Mouse (Mus musculus) ovary, postnatal 36 days (tissue): ENCODE data around the gene Mmp21.

Experiments used
- DNase-seq: peaks from one replicate; pipeline ENCODE4 v3.0.0; 2022; ENCODE audit warnings: low spot score, mixed read lengths

The Mmp21 gene

DNA sequence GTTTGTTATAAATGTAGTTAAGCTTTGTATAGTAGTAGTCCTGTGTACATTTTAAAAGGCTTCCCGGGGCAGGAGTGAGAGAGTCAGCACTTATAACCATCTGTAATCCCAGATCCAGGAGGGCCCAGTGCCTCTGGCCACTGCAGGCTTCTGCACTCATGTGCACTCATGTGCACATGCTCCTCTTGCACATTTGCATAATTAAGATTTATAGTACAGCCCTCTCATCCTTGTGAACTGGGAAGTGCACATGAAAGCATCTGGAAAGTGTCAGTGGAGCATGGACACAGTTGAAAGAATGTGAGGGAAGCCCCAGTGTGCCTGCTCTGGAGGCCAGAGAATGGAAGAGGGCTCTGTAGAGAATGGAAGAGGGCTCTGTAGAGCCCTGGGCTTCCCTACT, 17.4 kb downstream of the Mmp21 start:
- no peak for DNase-seq

DNA sequence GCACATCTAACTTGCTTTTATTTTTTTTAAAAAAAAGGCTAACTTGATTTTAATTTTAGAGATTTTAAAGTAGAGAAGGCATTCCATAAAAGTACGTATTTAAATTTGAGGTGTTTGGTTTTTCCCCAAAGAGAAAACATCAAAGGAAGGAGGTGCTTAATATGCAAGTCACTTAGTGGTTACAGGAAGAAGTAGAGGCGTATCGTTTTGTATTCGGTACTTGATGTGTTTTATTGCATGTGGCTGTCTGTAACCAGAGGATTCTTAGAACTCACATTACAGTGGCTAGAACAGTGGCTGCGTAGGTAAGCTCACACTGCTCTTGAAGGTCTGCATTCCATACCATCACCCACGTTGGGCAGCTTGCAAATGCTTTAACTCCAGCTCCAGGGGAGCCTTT, 34.1 kb downstream of the Mmp21 start:
- DNase-seq, result no peak

DNA sequence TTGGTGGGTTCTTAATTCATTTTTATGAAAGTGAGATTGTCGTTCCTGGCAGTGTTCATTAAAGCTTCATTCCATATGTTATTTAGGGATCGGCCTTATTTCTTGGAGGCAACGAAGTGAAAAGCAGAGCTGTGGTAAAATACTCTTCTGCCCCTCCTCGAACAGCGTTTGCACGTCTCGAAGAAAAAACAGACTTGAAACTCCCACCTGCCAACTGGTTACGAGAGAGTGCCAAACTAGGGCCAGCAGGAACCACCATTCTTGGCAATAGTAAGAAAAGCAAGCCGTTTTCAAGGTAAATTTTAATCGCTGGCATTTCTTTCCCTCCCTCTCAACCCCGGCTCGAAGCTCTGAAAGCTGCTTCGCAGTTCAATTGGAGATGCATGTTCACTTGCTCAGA, 41.0 kb downstream of the Mmp21 start:
- no peak for DNase-seq

DNA sequence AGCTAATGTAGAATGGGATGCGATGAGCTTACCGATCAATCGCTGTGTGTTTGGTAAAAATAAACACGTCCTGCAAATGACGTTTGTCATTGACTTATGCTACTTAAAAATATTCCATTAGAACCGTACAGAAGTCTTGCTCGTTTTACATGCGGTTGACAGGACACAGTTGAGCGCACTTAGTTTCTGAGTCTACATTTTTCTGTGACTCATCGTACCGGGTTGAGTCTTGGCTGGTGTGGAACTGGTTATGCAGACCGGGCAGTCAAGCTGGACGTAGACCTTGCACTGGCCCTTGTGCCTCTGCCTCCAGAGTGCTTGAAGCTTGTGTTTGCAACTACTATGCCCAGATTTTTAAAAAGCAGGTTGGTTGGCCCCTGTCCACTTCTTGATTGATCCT, 41.6 kb downstream of the Mmp21 start:
- no peak for DNase-seq

DNA sequence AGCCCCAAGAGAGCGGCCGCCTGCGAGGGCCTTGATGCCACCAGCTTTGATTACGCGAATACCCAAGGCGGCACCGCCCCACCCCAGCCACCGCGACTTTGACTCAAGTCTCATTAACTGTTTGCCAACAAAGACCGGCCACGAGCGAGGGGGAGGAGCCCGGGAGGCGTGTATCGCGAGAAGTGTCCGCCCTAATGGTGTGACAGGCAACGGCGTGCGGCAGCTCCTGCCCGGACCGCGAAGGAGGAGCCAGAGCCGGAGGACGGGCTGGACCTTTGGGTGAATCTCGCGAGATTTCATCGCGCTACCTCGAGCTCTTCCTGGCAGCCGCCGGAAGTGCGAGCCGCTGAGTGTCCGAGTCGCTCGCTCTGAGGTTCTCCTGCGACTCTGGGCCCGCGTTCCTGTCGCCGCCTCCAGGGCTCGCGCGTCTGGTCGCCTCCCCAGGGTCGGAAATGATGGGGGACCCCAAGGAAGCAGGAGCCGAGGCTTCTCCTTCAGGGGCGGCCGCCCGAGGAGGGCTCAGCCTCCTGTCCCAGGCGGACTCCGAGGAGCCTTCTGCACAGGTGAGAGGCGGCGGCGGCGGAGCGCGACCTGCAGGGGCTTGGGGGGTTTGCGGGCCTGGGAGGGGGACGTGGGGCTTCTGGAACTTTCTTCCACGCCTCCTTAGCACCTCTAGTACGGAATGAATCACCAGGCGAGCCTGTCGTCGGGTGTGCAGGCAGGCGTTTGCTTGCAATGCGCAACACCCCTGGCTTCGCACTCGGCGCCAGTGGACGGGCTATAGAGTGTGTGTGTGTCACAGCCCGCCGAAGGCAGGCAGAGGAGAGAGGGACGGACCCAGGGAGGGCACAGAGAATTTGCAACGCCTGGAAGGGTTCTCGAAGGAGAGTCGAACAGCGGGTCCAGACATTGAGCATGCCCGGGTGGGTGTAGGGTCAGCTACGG, 42.2 kb downstream of the Mmp21 start, which contains the start of gene Edrf1:
Gene Edrf1, plus strand, starts transcription at position 183 of the 945 bp plus-strand sequence.
- DNase-seq, result peak; percentile 96

DNA sequence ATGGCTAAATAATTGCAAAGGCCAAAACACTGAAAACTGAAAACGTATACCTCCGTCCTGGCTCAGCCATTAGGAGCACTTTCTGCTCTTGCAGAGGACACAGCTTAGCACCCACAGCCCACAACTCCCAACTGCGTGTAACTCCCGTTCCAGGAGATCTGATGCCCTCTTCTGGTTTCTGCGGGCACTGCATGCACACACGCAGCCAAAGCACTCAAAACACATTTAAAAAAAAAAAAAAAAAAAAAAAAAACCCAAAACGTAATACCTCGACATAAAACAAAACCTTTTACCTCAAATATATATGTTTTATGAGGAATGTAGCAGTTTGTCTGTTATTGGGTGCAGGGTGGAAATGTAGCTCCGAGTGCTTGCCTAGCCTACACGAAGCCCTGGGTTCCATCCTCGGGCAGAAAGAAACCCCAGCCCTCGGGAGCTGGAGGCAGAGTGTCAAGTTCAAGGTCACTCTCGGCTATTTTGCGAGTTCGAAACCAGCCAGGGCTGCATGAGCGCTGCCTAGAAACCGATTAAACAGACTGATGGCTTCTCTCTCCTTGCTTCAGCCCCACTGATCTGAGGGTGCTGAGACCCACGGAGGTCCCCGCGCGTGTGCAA, 43.0 kb downstream of the Mmp21 start:
- DNase-seq, result peak; percentile 85

DNA sequence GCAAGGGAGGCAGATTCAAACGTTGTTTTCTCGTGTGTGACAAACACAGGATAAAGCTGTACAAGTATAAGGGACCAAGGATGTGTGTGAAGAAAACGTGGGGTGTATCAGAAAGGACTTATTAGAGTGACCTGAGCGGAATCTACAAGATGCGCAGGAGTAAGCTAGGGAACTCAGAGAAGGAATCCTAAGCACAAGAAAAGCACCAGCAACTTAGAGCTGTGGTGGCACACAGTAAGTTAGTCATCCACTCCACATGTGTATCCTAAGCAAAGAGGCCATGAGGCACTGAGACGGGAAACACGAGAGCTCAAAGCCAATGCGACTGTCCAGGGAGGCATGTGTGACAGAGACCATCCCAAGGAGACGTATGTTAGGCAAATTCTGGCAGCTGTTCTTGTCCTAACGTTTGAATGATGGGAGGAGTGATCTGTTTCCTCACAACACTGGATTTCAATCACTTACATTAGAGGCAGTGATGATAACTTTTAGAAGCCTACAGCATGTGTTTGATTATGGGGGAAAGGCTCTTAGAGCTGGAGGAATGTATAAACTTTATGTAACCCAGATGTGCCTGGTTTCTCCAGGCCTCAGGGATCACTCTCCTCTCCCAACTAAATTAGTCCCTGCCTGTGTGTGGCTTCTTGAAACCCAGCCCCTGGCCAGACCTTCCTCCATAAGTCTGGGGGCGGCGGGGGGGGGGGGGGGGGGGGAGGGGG, 44.8 kb downstream of the Mmp21 start:
- DNase-seq, result no peak

DNA sequence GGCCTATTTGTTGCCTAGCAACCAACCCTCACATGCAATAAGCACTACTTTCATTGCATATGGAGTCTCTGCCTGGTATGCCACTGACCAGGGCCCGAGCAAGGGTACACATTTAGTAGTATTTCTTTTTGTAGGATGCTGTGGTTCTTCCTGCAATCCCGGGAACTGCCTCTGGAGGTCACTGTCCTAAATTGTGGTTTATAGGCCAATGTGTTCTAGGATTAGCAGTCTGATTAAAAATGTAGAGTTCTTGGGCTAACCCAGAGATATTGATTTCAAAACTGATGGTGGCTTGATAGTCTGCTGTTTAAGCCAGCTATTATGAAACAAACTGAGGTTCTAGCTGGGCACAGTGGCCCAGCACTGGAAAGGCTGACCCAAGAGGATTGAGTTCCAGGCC, 47.4 kb downstream of the Mmp21 start:
- DNase-seq, result peak; percentile 47

DNA sequence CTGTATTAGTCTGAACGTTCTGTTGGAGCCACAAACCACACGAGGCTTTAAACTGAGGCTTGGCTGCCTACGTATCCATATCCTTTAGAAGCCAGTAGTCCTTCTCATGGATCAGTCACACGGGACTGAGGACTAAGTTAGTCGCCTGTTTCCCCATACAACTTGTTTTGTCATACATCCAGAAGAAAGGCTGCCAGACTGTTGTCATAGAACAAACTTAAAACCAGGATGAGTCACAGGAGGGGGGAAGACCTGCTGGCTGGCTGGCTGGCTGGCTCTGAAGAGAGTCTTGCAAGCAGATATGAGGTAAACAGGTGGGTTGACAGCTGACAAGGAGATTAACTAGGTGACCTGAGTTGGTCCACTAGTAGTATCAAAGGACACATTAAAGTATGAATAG, 49.0 kb downstream of the Mmp21 start:
- no peak for DNase-seq

DNA sequence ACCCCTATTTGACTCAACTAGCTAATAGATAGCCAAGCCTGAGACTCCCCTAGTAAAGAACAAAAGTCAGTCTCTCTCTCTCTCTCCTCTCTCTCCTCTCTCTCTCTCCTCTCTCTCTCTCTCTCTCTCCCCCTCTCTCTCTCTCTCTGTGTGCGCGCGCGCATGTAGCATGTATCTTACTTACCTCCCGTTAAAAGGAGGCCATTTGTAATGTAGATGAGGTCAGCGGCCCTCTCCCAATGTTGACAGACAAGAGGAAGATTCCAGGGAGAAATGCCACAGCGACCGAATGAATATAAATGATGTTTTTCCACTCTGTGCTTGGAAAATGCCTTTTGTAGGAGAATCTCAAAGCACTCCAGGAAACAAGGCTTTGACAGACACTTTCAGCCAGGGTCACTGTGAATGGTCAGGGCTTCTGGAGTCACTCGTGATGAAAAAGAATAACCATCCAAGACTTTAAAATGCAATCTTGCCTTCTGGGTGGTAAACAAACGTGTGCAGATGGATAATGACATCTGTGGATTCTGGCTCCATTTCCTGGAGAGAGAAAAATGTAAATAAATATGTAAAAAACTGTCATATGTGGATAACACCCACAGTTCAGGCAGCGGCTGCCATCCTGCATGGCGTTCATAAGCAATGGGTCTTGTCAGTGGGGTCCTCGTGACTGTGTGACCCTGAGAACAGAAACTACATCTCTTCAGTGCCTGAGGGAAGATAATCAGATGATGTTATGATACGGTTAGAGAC, 52.5 kb downstream of the Mmp21 start:
- DNase-seq, result no peak
